Mouse (Mus musculus) adrenal gland, postnatal 0 days (tissue): Measurements from ENCODE around the gene Scn8a. TPM values are rescaled to one million over a fixed set of nuclear protein-coding genes. Genes with fewer than 3 reads are reported as not detected.

ENCODE experiments used
- polyA plus RNA-seq: library from polyadenylated mRNA; unstranded; fragments of >200 nt; fragmentation: Nextera tagmentation; extraction: Ambion mirVana; gene quantifications from 2 replicates; pipeline ENCODE4 v1.2.1, GENCODE M21; 2015

Scn8a gene
- 5.0 and 6.3 TPM in 2 replicates for polyA plus RNA-seq

DNA sequence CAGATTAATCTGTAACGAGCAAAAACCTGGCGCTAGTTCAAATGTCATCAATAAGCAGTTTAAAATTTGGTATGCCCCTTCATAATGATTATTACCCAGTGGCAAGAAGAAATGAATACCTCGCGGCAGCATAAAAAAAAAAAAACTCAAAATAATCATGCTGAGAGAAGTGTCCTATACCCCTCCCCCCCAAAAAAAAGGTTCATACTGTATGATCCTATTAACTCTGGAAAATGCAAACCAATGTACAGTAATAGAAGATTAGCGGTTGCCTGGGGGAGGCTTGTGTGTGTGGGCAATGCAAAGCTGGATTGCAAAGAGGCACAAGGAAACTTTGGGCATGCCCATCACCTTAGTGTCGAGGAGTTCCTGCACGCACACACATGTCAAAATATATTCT is at the start of gene Scn8a:
Gene Scn8a (plus strand): TSS at position 301 of the 400 bp plus-strand sequence.

DNA sequence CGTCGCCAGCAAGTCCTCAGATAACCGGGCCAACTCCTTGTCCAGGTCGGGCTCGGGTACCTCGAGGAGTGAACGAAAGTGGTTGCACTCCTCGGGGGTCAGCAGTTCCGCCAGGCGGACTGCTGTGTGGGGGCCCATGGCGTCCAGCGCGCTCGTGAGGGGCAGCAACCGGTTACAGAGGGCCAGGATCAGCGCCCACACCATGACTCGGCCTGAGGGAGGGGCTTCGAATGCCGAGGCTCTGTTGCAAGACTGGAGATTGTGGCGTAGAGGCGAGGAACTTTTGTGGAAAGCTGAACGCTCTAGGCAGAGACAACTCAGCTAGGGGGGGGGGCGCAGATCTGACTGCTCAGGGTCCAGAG is 177.5 kb downstream of the Scn8a start, which contains the start of gene Gm47841:
Gene Gm47841 (minus strand): TSS at position 204 of the 362 bp plus-strand sequence.

GRCm38 (mm10) chr15:101077813-101078730 is 208.4 kb downstream of the Scn8a start, which contains the start of gene Fignl2:
Gene Fignl2 (minus strand): TSS chr15:101078567.

Other genes with a start within 250 kb of the Scn8a start
- gene Smagp, start 232.9 kb upstream of the Scn8a start, polyA plus RNA-seq = 18.1 and 22.9 TPM in 2 replicates
- 3.8 and 4.0 TPM in 2 replicates for gene Bin2, start 200.3 kb upstream of the Scn8a start, polyA plus RNA-seq
- gene Cela1, start 181.9 kb upstream of the Scn8a start, polyA plus RNA-seq = 190 and 236 TPM in 2 replicates
- 7.2 and 9.6 TPM in 2 replicates for gene Galnt6, start 140.5 kb upstream of the Scn8a start, polyA plus RNA-seq
- gene Slc4a8, start 108.1 kb upstream of the Scn8a start, polyA plus RNA-seq = 15.7 and 17.0 TPM in 2 replicates
- 0.17 TPM in 1 of 2 replicates, not detected in the other for gene Gm47841, start 177.5 kb downstream of the Scn8a start, polyA plus RNA-seq
- gene Fignl2, start 208.7 kb downstream of the Scn8a start, polyA plus RNA-seq = 0.20 and 0.39 TPM in 2 replicates
- 0.12 TPM in 1 of 2 replicates, not detected in the other for gene Ankrd33, start 245.9 kb downstream of the Scn8a start, polyA plus RNA-seq